Mouse (Mus musculus) cerebellum, adult 2 months (tissue): ENCODE measurements around the gene Prdx1. TPM values are rescaled to one million over a fixed set of nuclear protein-coding genes. Genes with fewer than 3 reads are reported as not detected.

Experiments used
- DNase-seq, 2 experiments: peaks; one replicate each; pipeline ENCODE4 v3.0.0; 2021
- H3K27ac ChIP-seq: fragments of 200-500 bp; 2 replicates; pipeline ENCODE4 v1.5.1; 2012; ENCODE audit warnings: low read length, control low read depth, inconsistent platforms; ENCODE audit not compliant: insufficient read depth
- H3K27me3 ChIP-seq: fragments of 200-500 bp; 2 replicates; pipeline ENCODE4 v1.6.1; 2012; ENCODE audit warnings: inconsistent platforms, mild to moderate bottlenecking, low read length, moderate library complexity; ENCODE audit not compliant: control insufficient read depth, insufficient read depth
- H3K4me1 ChIP-seq: fragments of 200-500 bp; 2 replicates; pipeline ENCODE4 v1.6.1; 2011; ENCODE audit warnings: low read length; ENCODE audit not compliant: control insufficient read depth, insufficient read depth
- H3K4me3 ChIP-seq: fragments of 200-500 bp; replicated peaks from 2 replicates; pipeline ENCODE3; 2011; ENCODE audit warnings: mild to moderate bottlenecking, low read depth, low read length, control low read depth; ENCODE audit not compliant: insufficient read depth
- CTCF ChIP-seq: fragments of 200-500 bp; IDR thresholded peaks from 2 replicates; pipeline ENCODE4 v1.5.1; 2011; ENCODE audit warnings: low read depth, mild to moderate bottlenecking, control low read depth, low read length, moderate library complexity, borderline replicate concordance; ENCODE audit not compliant: insufficient read depth
- POLR2A ChIP-seq: fragments of 200-500 bp; IDR thresholded peaks from 2 replicates; pipeline ENCODE4 v1.6.1; 2011; ENCODE audit warnings: low read length, control low read depth, borderline replicate concordance; ENCODE audit not compliant: insufficient read depth
- WGBS: fragments of 180-500 bp; shearing (Covaris S2); methylation state at CpG from one replicate; pipeline ENCODE4 v1.1.7; 2018; 5-methylcytosine and 5-hydroxymethylcytosine counted together
- polyA plus RNA-seq: library from polyadenylated mRNA; depleted of rRNA; stranded (reverse); fragments of >200 nt; gene quantifications from 2 replicates; pipeline ENCODE4 v1.2.3, GENCODE M21; 2012

Gene Prdx1
- polyA plus RNA-seq, 1 experiment: 250 TPM

DNA sequence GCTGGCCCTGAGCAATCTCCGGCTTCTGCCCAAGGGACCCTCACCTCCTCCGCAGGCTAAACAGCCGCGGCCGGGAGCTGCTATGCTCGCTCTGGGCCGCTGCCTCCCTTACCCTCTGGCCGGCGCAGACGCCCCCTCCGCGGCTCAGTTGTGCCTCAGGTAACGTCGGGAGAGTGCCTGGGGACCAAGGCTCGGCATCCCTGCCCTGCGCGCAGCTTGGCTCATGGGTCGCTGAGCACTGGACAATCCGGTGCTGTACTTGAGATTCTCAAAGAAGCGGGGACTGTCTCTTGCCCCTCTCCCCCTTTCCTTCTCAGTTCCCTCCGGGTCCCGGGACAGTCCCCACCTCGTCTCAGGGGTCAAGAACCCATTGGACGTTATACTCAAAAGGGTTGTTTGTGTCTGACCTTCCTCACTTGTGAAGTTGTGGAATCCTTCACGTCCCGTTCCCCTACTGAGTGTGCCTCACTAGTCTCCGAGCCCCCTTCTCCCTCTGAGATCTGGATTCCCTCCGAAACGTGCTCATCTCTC is 35.8 kb downstream of the Prdx1 start:
- peak overlapping the region; percentile 75 for H3K4me3 ChIP-seq
- no peaks in the 10 kb centered on the region for H3K4me1 ChIP-seq
- TF ChIP-seq CTCF (no peak), POLR2A (no peak)
- H3K27me3 ChIP-seq: no peaks in the 10 kb centered on the region
- DNase-seq: no peak
- H3K27ac ChIP-seq: 0 out of 2 replicates have a peak overlapping the region, but pooled peaks have one; percentile 31
- 1% methylated on average over 29 of the region's 29 CpGs for WGBS

DNA sequence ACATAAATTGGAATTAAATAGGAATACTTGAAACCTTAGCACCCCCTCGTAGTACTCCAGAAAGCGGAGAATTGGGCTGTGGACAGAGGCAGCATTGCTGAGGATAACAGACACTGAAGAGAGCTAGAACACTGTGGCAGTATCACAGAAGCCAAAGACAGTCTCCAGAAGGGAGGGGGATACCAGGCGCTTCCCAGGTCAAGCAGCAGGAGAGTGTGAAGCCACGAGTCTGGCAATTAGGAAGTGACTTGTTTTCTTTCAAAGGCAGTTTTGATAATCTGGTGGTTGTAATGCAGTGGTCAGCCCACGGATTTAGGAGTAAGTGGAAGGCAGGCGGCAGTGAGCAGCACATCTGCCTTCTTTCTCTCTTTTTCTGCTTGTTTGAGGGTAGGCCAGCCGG is 36.9 kb downstream of the Prdx1 start:
- Histone ChIP-seq H3K27ac (no peak overlapping the region), H3K4me1 (no peaks in the 10 kb centered on the region), H3K27me3 (no peaks in the 10 kb centered on the region), H3K4me3 (peak overlapping the region; percentile 17)
- 56% methylated on average over 7 of the region's 7 CpGs for WGBS
- DNase-seq: no peak
- TF ChIP-seq CTCF: no peak
- no peak for TF ChIP-seq POLR2A

DNA sequence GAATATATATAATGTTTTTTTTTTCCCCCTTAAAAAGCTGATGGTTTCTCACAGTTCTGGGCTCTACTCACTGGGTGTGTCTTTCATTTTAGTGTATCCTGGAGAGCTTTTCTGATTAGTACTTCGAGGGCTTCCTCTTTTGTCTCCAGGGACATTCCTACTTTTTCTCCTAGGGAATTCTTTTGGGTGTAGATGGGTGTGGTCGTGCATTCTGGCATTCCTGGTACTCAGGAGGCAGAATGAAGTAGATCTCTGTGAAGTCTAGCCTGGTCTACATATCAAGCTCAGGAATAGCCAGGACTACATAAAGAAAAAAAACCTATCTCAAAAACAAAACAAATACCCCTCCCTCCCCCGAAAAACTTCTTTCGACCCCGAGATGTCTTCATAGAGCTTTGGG is 40.1 kb downstream of the Prdx1 start:
- TF ChIP-seq CTCF (no peak), POLR2A (no peak)
- H3K4me3 ChIP-seq: no peak overlapping the region
- H3K27me3 ChIP-seq: no peaks in the 10 kb centered on the region
- WGBS: 78% methylated on average over 5 of the region's 5 CpGs
- no peaks in the 10 kb centered on the region for H3K4me1 ChIP-seq
- H3K27ac ChIP-seq: no peak overlapping the region
- DNase-seq: no peak

- WGBS: 86% methylated on average over 3 of the region's 3 CpGs
- no peaks in the 10 kb centered on the region for H3K27me3 ChIP-seq
- no peak for DNase-seq
- no peaks in the 10 kb centered on the region for H3K4me1 ChIP-seq
- no peak overlapping the region for H3K4me3 ChIP-seq
- no peak overlapping the region for H3K27ac ChIP-seq
- no peak for TF ChIP-seq POLR2A
- TF ChIP-seq CTCF: no peak
These were observed 42.1 kb downstream of the Prdx1 start for GRCm38 (mm10) chr4:116727401-116727800.

DNA sequence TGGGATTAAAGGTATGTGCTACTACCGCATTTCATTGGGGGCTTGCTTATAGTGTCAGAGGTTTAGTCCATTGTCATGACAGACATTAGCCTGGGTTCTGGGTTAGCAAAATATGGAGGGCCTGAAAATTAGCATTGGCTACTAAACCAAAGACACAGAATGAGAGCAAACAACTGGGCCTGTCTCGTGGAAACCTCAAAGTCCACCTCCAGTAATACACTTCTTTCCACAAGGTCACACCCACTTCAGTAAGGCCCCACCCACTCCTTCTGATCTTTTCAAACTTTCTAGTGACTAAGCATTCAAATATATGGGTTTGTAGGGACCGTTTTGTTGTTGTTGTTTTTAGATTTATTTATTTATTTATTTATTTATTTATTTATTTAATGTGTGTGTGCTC is 44.2 kb downstream of the Prdx1 start:
- no peak overlapping the region for H3K27ac ChIP-seq
- H3K4me1 ChIP-seq: no peaks in the 10 kb centered on the region
- no peak overlapping the region for H3K4me3 ChIP-seq
- no peak for DNase-seq
- 96% methylated on average over 3 of the region's 3 CpGs for WGBS
- H3K27me3 ChIP-seq: no peaks in the 10 kb centered on the region
- TF ChIP-seq POLR2A: no peak
- TF ChIP-seq CTCF: no peak

DNA sequence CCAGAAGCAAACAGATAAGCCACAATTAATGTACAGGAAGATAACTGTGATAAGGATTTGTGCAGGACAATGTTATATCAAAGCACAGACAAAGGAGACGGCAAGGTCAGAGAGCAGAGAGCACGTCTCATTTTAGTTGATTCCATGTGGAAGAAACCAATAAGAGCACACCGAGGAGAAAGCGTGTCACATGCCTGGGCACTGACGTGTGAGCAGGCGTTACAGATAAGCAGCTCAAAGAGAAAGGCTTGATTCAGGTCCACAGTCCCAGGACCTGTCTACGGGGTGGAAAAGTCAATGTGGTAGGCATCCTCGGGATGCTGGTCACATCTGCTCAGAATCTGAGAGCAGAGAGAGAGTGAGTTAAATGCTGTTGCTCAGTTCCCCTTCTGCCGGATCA is 45.7 kb downstream of the Prdx1 start:
- Histone ChIP-seq H3K4me1 (no peaks in the 10 kb centered on the region), H3K27ac (no peak overlapping the region)
- WGBS: 85% methylated on average over 9 of the region's 9 CpGs

GRCm38 (mm10) chr4:116732355-116732754 is 47.0 kb downstream of the Prdx1 start:
- H3K27ac ChIP-seq: no peak overlapping the region
- H3K4me3 ChIP-seq: no peak overlapping the region
- H3K27me3 ChIP-seq: no peaks in the 10 kb centered on the region
- WGBS: 79% methylated on average over 5 of the region's 5 CpGs
- H3K4me1 ChIP-seq: no peaks in the 10 kb centered on the region
- no peak for DNase-seq
- TF ChIP-seq POLR2A: no peak
- TF ChIP-seq CTCF: no peak

More for the DNA sequence above, 45.7 kb downstream of the Prdx1 start:
- TF ChIP-seq CTCF: no peak
- no peak for TF ChIP-seq POLR2A
- Histone ChIP-seq H3K27me3 (no peaks in the 10 kb centered on the region), H3K4me3 (no peak overlapping the region)
- DNase-seq: no peak

- H3K4me3 ChIP-seq: no peak overlapping the region
- TF ChIP-seq CTCF: no peak
- TF ChIP-seq POLR2A: no peak
- H3K27ac ChIP-seq: no peak overlapping the region
- no peaks in the 10 kb centered on the region for H3K4me1 ChIP-seq
- WGBS: 95% methylated on average over 2 of the region's 2 CpGs
- DNase-seq: no peak
- H3K27me3 ChIP-seq: no peaks in the 10 kb centered on the region
These were observed 49.7 kb downstream of the Prdx1 start for GRCm38 (mm10) chr4:116734996-116735395.

GRCm38 (mm10) chr4:116738972-116739751 is 53.8 kb downstream of the Prdx1 start:
- TF ChIP-seq CTCF (no peak), POLR2A (no peak)
- no peaks in the 10 kb centered on the region for H3K4me1 ChIP-seq
- no peak for DNase-seq
- H3K27ac ChIP-seq: no peak overlapping the region
- H3K4me3 ChIP-seq: no peak overlapping the region
- WGBS: 90% methylated on average over 9 of the region's 9 CpGs
- H3K27me3 ChIP-seq: no peaks in the 10 kb centered on the region
